Mouse (Mus musculus): ENCODE data around the gene Rap1gap. TPM values are rescaled to one million over a fixed set of nuclear protein-coding genes. Genes with fewer than 3 reads are reported as not detected.

Gene Rap1gap
- polyA plus RNA-seq, 1 experiment from 2014 or later = 26.9 TPM

- ATAC-seq = no peak
- H3K4me2 ChIP-seq (ENCODE audit: low read depth, low read length) = no peak overlapping the region
- no peaks in the 10 kb centered on the region for H3K36me3 ChIP-seq (ENCODE audit: control insufficient read depth, insufficient read depth, low read length)
- H3K9ac ChIP-seq (ENCODE audit: low read depth, low read length) = no peak overlapping the region
- no peaks in the 10 kb centered on the region for H3K27me3 ChIP-seq (replicated peaks; ENCODE audit: control insufficient read depth, insufficient read depth, low read length)
- 0 out of 2 replicates have a peak overlapping the region, but pooled peaks have one; percentile 2 for H3K27ac ChIP-seq (ENCODE audit: low read length)
- no peaks in the 10 kb centered on the region for H3K9me3 ChIP-seq (ENCODE audit: control insufficient read depth, low read length)
- H3K4me1 ChIP-seq (ENCODE audit: control insufficient read depth, insufficient read depth, low read length) = peaks cover 17% of the 10 kb centered on the region
- WGBS = 45% methylated on average over 7 of the region's 7 CpGs
- no peak overlapping the region for H3K4me3 ChIP-seq (ENCODE audit: low read length)
Observed at GRCm38 (mm10) chr4:137769635-137770034, 105.1 kb downstream of the Rap1gap start.

GRCm38 (mm10) chr4:137770901-137771612 is 106.5 kb downstream of the Rap1gap start:
- H3K4me2 ChIP-seq (ENCODE audit: low read depth, low read length) = no peak overlapping the region
- H3K9ac ChIP-seq (ENCODE audit: low read depth, low read length) = no peak overlapping the region
- H3K9me3 ChIP-seq (ENCODE audit: control insufficient read depth, low read length) = no peaks in the 10 kb centered on the region
- H3K4me3 ChIP-seq (ENCODE audit: low read length) = no peak overlapping the region
- no peaks in the 10 kb centered on the region for H3K36me3 ChIP-seq (ENCODE audit: control insufficient read depth, insufficient read depth, low read length)
- peak overlapping the region; percentile 47; the same call in 1 of the 2 replicates for H3K27ac ChIP-seq (ENCODE audit: low read length)
- 53% methylated on average over 14 of the region's 14 CpGs for WGBS
- H3K4me1 ChIP-seq (ENCODE audit: control insufficient read depth, insufficient read depth, low read length) = peaks cover 6% of the 10 kb centered on the region; the same call in 1 of the 2 replicates
- no peaks in the 10 kb centered on the region for H3K27me3 ChIP-seq (replicated peaks; ENCODE audit: control insufficient read depth, insufficient read depth, low read length)
- peak; percentile 60 for ATAC-seq

- Histone ChIP-seq H3K27me3 (replicated peaks; ENCODE audit: control insufficient read depth, insufficient read depth, low read length) (no peaks in the 10 kb centered on the region), H3K4me2 (ENCODE audit: low read depth, low read length) (no peak overlapping the region), H3K9me3 (ENCODE audit: control insufficient read depth, low read length) (no peaks in the 10 kb centered on the region), H3K27ac (ENCODE audit: low read length) (no peak overlapping the region; the same call in 1 of the 2 replicates), H3K4me1 (ENCODE audit: control insufficient read depth, insufficient read depth, low read length) (peaks cover 4% of the 10 kb centered on the region; the same call in 1 of the 2 replicates), H3K4me3 (ENCODE audit: low read length) (no peak overlapping the region), H3K9ac (ENCODE audit: low read depth, low read length) (no peak overlapping the region), H3K36me3 (ENCODE audit: control insufficient read depth, insufficient read depth, low read length) (no peaks in the 10 kb centered on the region)
- ATAC-seq = no peak
- WGBS = 73% methylated on average over 3 of the region's 3 CpGs
Observed at GRCm38 (mm10) chr4:137771749-137772148, 107.2 kb downstream of the Rap1gap start.

- Histone ChIP-seq H3K4me2 (ENCODE audit: low read depth, low read length) (no peak overlapping the region), H3K36me3 (ENCODE audit: control insufficient read depth, insufficient read depth, low read length) (no peaks in the 10 kb centered on the region), H3K27me3 (replicated peaks; ENCODE audit: control insufficient read depth, insufficient read depth, low read length) (no peaks in the 10 kb centered on the region), H3K4me1 (ENCODE audit: control insufficient read depth, insufficient read depth, low read length) (peaks cover 4% of the 10 kb centered on the region; the same call in 1 of the 2 replicates), H3K9me3 (ENCODE audit: control insufficient read depth, low read length) (no peaks in the 10 kb centered on the region), H3K27ac (ENCODE audit: low read length) (no peak overlapping the region), H3K9ac (ENCODE audit: low read depth, low read length) (no peak overlapping the region), H3K4me3 (ENCODE audit: low read length) (no peak overlapping the region)
- no peak for ATAC-seq
- 77% methylated on average over 16 of the region's 16 CpGs for WGBS
Observed at GRCm38 (mm10) chr4:137772438-137773056, 108.0 kb downstream of the Rap1gap start.

GRCm38 (mm10) chr4:137773369-137773899 is 108.9 kb downstream of the Rap1gap start:
- Histone ChIP-seq H3K4me1 (ENCODE audit: control insufficient read depth, insufficient read depth, low read length) (peaks cover 4% of the 10 kb centered on the region; the same call in 1 of the 2 replicates), H3K27ac (ENCODE audit: low read length) (no peak overlapping the region), H3K36me3 (ENCODE audit: control insufficient read depth, insufficient read depth, low read length) (no peaks in the 10 kb centered on the region), H3K4me2 (ENCODE audit: low read depth, low read length) (no peak overlapping the region), H3K4me3 (ENCODE audit: low read length) (no peak overlapping the region), H3K9me3 (ENCODE audit: control insufficient read depth, low read length) (no peaks in the 10 kb centered on the region), H3K9ac (ENCODE audit: low read depth, low read length) (no peak overlapping the region), H3K27me3 (replicated peaks; ENCODE audit: control insufficient read depth, insufficient read depth, low read length) (no peaks in the 10 kb centered on the region)
- no peak for ATAC-seq
- 45% methylated on average over 2 of the region's 2 CpGs for WGBS

- Histone ChIP-seq H3K27me3 (replicated peaks; ENCODE audit: control insufficient read depth, insufficient read depth, low read length) (no peaks in the 10 kb centered on the region), H3K4me1 (ENCODE audit: control insufficient read depth, insufficient read depth, low read length) (peaks cover 4% of the 10 kb centered on the region; the same call in 1 of the 2 replicates), H3K4me2 (ENCODE audit: low read depth, low read length) (no peak overlapping the region), H3K4me3 (ENCODE audit: low read length) (no peak overlapping the region), H3K27ac (ENCODE audit: low read length) (0 out of 2 replicates have a peak overlapping the region, but pooled peaks have one; percentile 19), H3K9ac (ENCODE audit: low read depth, low read length) (no peak overlapping the region), H3K36me3 (ENCODE audit: control insufficient read depth, insufficient read depth, low read length) (no peaks in the 10 kb centered on the region), H3K9me3 (ENCODE audit: control insufficient read depth, low read length) (no peaks in the 10 kb centered on the region)
- peak; percentile 32 for ATAC-seq
- WGBS = 64% methylated on average over 5 of the region's 5 CpGs
Observed at GRCm38 (mm10) chr4:137774013-137774412, 109.5 kb downstream of the Rap1gap start.

- H3K36me3 ChIP-seq (ENCODE audit: control insufficient read depth, insufficient read depth, low read length) = no peaks in the 10 kb centered on the region
- H3K9me3 ChIP-seq (ENCODE audit: control insufficient read depth, low read length) = no peaks in the 10 kb centered on the region
- peak; percentile 27; the same call in 1 of the 2 replicates for ATAC-seq
- H3K4me3 ChIP-seq (ENCODE audit: low read length) = no peak overlapping the region
- WGBS = 78% methylated on average over 6 of the region's 6 CpGs
- no peak overlapping the region for H3K4me2 ChIP-seq (ENCODE audit: low read depth, low read length)
- H3K27me3 ChIP-seq (replicated peaks; ENCODE audit: control insufficient read depth, insufficient read depth, low read length) = no peaks in the 10 kb centered on the region
- no peak overlapping the region for H3K9ac ChIP-seq (ENCODE audit: low read depth, low read length)
- H3K4me1 ChIP-seq (ENCODE audit: control insufficient read depth, insufficient read depth, low read length) = peaks cover 4% of the 10 kb centered on the region; the same call in 1 of the 2 replicates
- no peak overlapping the region for H3K27ac ChIP-seq (ENCODE audit: low read length)
Observed at GRCm38 (mm10) chr4:137774505-137774904, 110.0 kb downstream of the Rap1gap start.

GRCm38 (mm10) chr4:137777866-137778265 is 113.3 kb downstream of the Rap1gap start:
- Histone ChIP-seq H3K36me3 (ENCODE audit: control insufficient read depth, insufficient read depth, low read length) (no peaks in the 10 kb centered on the region), H3K27ac (ENCODE audit: low read length) (no peak overlapping the region), H3K9ac (ENCODE audit: low read depth, low read length) (no peak overlapping the region), H3K4me2 (ENCODE audit: low read depth, low read length) (no peak overlapping the region), H3K4me3 (ENCODE audit: low read length) (no peak overlapping the region), H3K9me3 (ENCODE audit: control insufficient read depth, low read length) (no peaks in the 10 kb centered on the region), H3K4me1 (ENCODE audit: control insufficient read depth, insufficient read depth, low read length) (no peaks in the 10 kb centered on the region), H3K27me3 (replicated peaks; ENCODE audit: control insufficient read depth, insufficient read depth, low read length) (no peaks in the 10 kb centered on the region)
- ATAC-seq = no peak
- 94% methylated on average over 4 of the region's 4 CpGs for WGBS

- Histone ChIP-seq H3K4me1 (ENCODE audit: control insufficient read depth, insufficient read depth, low read length) (peaks cover 3% of the 10 kb centered on the region; the same call in 1 of the 2 replicates), H3K27me3 (replicated peaks; ENCODE audit: control insufficient read depth, insufficient read depth, low read length) (no peaks in the 10 kb centered on the region), H3K4me3 (ENCODE audit: low read length) (no peak overlapping the region), H3K36me3 (ENCODE audit: control insufficient read depth, insufficient read depth, low read length) (no peaks in the 10 kb centered on the region), H3K9ac (ENCODE audit: low read depth, low read length) (no peak overlapping the region), H3K4me2 (ENCODE audit: low read depth, low read length) (no peak overlapping the region), H3K27ac (ENCODE audit: low read length) (no peak overlapping the region), H3K9me3 (ENCODE audit: control insufficient read depth, low read length) (no peaks in the 10 kb centered on the region)
- 82% methylated on average over 17 of the region's 17 CpGs for WGBS
- no peak for ATAC-seq
Observed at GRCm38 (mm10) chr4:137778397-137779184, 114.1 kb downstream of the Rap1gap start.
